Comparison of ENCODE assay signal across 16 mouse cellular contexts in the genomic region with DNA sequence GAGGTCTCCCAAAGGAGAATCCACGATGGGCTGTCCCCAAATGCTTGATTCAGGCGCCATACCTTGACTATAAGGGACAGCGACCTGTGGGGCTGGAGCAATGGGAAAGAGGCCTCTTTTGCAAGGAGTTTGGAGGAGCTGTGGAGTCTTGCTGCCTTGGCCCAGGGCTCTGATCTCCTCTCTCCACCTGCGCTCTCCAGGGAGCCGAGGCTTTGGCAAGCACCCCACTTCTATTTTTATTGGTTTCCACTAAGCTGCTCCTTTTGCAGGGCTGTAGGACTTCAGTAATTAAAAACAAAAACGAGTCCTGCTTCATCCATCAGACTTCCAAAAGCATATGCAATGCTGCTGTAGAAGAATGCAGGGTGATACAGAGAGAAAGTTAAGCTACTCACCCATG. TPM values are rescaled to one million over a fixed set of nuclear protein-coding genes. Genes with fewer than 3 reads are reported as not detected.
DNase-seq lines count a peak whose midpoint lies in the region; ATAC-seq lines count a peak whose summit lies in the region.
"Had no signal": no experiment of that assay in that cellular context is flagged by ENCODE, and none has a peak within 500 bp of the region (broad histone marks: within the 10 kb centered on the region; RNA-seq: fewer than 3 reads in every experiment).

No protein-coding gene starts in this region.

- no peak for DNase-seq in limb, embryonic 10.5 days (ENCODE audit: low spot score)
- DNase-seq in cerebellum, adult 8-10 months: peak; percentile 38
- DNase-seq in gastrocnemius, adult 8-10 months (ENCODE audit: low spot score in 2 of 2): peak; percentile 70 to 75
- DNase-seq in skeletal muscle tissue, adult 2 months (ENCODE audit: low read depth, low spot score): peak; percentile 63
- DNase-seq: left cerebral cortex, postnatal 4 days; midbrain, embryonic 14.5 days; right cerebral cortex, postnatal 25 days had no signal

- H3K4me3 ChIP-seq in limb, embryonic 12.5 days (replicated peaks): no peak overlapping the region
- no peak overlapping the region for H3K4me3 ChIP-seq in limb, embryonic 10.5 days

- H3K36me3 ChIP-seq in limb, embryonic 12.5 days: peaks cover 14% of the 10 kb centered on the region
- peaks cover 32% of the 10 kb centered on the region for H3K36me3 ChIP-seq in limb, embryonic 10.5 days

- peak overlapping the region; percentile 71 for H3K4me2 ChIP-seq in limb, embryonic 12.5 days

- H3K27ac ChIP-seq in limb, embryonic 12.5 days: 0 out of 2 replicates have a peak overlapping the region, but pooled peaks have one; percentile 12
- H3K27ac ChIP-seq in limb, embryonic 10.5 days: no peak overlapping the region
- H3K27ac ChIP-seq: heart, embryonic 13.5 days; stomach, postnatal 0 days had no signal

- H3K9me3 ChIP-seq in limb, embryonic 12.5 days: no peaks in the 10 kb centered on the region
- no peaks in the 10 kb centered on the region for H3K9me3 ChIP-seq in limb, embryonic 10.5 days (replicated peaks)
- H3K9me3 ChIP-seq: heart, embryonic 13.5 days had no signal

- peaks cover 20% of the 10 kb centered on the region for H3K27me3 ChIP-seq in limb, embryonic 12.5 days
- H3K27me3 ChIP-seq in limb, embryonic 10.5 days (ENCODE audit: low read depth, poor library complexity, severe bottlenecking): peaks cover 38% of the 10 kb centered on the region; the same call in 1 of the 2 replicates

- peaks cover 62% of the 10 kb centered on the region for H3K4me1 ChIP-seq in limb, embryonic 12.5 days (replicated peaks)
- H3K4me1 ChIP-seq in limb, embryonic 10.5 days: peaks cover 58% of the 10 kb centered on the region

- WGBS in limb, embryonic 12.5 days: 28% methylated on average over 6 of the region's 6 CpGs
- WGBS in limb, embryonic 10.5 days: 39% methylated on average over 6 of the region's 6 CpGs

- no peak for ATAC-seq in limb, embryonic 12.5 days (ENCODE audit: insufficient number of reproducible peaks, insufficient read depth, low FRiP score, low TSS enrichment, low read depth)
- ATAC-seq in megakaryocyte, adult 5-6 weeks (ENCODE audit: poor library complexity, severe bottlenecking): no peak
- ATAC-seq in CD4-positive, CD25-positive, alpha-beta regulatory T cell, adult 4 months: no peak

- H3K9ac ChIP-seq in limb, embryonic 12.5 days (replicated peaks): no peak overlapping the region

RNA-seq across cellular contexts. Expression of a gene that starts 2.2 kb away (rescaled TPM):
- not detected in 2 replicates for polyA plus RNA-seq in limb, embryonic 12.5 days (2016; fragmentation: Nextera tagmentation; extraction: Ambion mirVana)
- polyA plus RNA-seq in limb, embryonic 10.5 days (2016; fragmentation: Nextera tagmentation; extraction: Ambion mirVana): 0.31 and 0.35 TPM in 2 replicates
- not detected for total RNA-seq in gastrocnemius, adult 8-10 months (2022)
- not detected in 2 replicates for total RNA-seq in megakaryocyte, adult 5-6 weeks (2015)
- not detected in 2 replicates for total RNA-seq in megakaryocyte, adult 5-6 weeks (2017)
- not detected for polyA plus RNA-seq in CD4-positive, CD25-positive, alpha-beta regulatory T cell, adult 4 months (2017; shearing (Covaris generic))
- total RNA-seq: adrenal gland, postnatal 36 days; left cerebral cortex, postnatal 4 days; MEL; neutrophil, adult 5-6 weeks had no signal
- polyA plus RNA-seq: forebrain, embryonic 11.5 days; heart, embryonic 13.5 days; midbrain, embryonic 14.5 days had no signal

RNA-seq across cellular contexts. Expression of a gene that starts 9.0 kb away (rescaled TPM):
- 35.4 and 46.7 TPM in 2 replicates for polyA plus RNA-seq in limb, embryonic 12.5 days (2016; fragmentation: Nextera tagmentation; extraction: Ambion mirVana)
- 73.3 and 87.4 TPM in 2 replicates for polyA plus RNA-seq in limb, embryonic 10.5 days (2016; fragmentation: Nextera tagmentation; extraction: Ambion mirVana)
- 10 to 100 TPM in 1 of 4 experiments, 1 to 10 TPM in 3; 2.9 to 10.7 (median 5.5) TPM for total RNA-seq in gastrocnemius, adult 8-10 months (2022)
- 0.74 TPM in 1 of 2 replicates, not detected in the other for total RNA-seq in megakaryocyte, adult 5-6 weeks (2015)
- not detected in 2 replicates for total RNA-seq in megakaryocyte, adult 5-6 weeks (2017)
- not detected for polyA plus RNA-seq in CD4-positive, CD25-positive, alpha-beta regulatory T cell, adult 4 months (2017; shearing (Covaris generic))
- total RNA-seq: MEL; neutrophil, adult 5-6 weeks had no signal

Comparison
In these comparisons a context has a peak if more than half of its experiments do, and no peak if none do; other contexts are left out.
1. RNA of a gene that starts 9.0 kb away (polyA plus RNA-seq): 73.3 to 87.4 TPM in limb, embryonic 10.5 days and 35.4 to 46.7 TPM in limb, embryonic 12.5 days; not detected in CD4-positive, CD25-positive, alpha-beta regulatory T cell, adult 4 months; every median in the first group is over 10 times any median in the second.